In the genomic region with DNA sequence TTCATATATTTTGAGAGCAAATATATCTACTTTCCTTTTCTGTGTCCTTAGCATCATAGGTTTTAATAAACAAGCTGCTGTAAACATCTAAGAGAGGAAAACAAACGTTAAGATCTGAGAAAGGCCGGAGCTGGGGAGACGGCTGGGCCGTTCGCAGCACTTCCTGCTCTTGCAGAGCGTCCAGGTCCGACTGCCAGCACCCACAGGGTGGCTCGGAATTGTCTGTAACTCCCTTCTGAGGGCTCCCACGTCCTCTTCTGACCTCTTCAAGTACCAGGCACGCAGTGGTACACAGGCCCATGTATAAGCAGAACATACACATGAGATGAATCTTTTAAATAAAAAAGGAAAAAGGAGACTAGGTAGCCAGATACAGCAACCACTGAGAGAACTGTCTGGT, we compare ENCODE assay signal across 13 mouse cellular contexts.
"Had no signal": no experiment of that assay in that cellular context is flagged by ENCODE, and none has a peak within 500 bp of the region (broad histone marks: within the 10 kb centered on the region; RNA-seq: fewer than 3 reads in every experiment).

No protein-coding gene starts in this region.

- DNase-seq: gastrocnemius, postnatal 14 days; gastrocnemius, postnatal 36 days; heart, adult 11 months; heart, adult 2 months; heart, postnatal 14 days; heart, postnatal 36 days; kidney, adult 11 months; kidney, adult 8-10 months; kidney, postnatal 10 days; kidney, postnatal 4 days; liver; liver, embryonic 13.5 days; liver, postnatal 0 days had no signal
